Mouse (Mus musculus): ENCODE results near the gene Cox15.

DNA sequence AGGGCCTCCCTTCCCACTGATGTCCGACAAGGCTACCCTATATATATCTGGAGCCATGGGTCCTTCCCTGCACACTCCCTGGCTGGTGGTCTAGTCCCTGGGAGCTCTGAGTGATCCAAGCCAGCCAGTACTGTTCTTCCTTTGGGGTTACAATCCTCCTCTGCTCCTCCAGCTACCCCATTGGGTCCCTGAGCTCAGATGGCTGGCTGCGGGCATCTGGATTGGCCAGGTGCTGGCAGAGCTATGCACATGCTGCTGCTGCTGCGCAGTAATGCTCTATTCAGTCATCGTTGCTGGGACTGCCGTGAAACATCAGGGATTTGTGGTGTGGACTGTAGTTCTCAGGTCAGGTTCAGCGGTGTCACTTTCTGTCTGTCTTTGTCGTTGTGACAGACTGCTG lies 28.0 kb downstream of the Cox15 start:
- TF ChIP-seq POLR2A (IDR thresholded peaks at IDR 0.05; ENCODE audit: borderline replicate concordance, low read depth, low read length) (no peak), CTCF (IDR thresholded peaks at IDR 0.05; ENCODE audit: low read depth, low read length) (no peak)
